Mouse (Mus musculus) ES-E14 (cell line): Measurements from ENCODE around the gene Dmrta2. TPM values are rescaled to one million over a fixed set of nuclear protein-coding genes. Genes with fewer than 3 reads are reported as not detected.

Source experiments
- DNase-seq: peaks from one replicate; pipeline ENCODE4 v3.0.0-alpha.2; 2013; ENCODE audit warnings: low read depth, low spot score
- H3K27ac ChIP-seq: 2 replicates; pipeline ENCODE4 v1.5.1; 2012; ENCODE audit warnings: low read depth, mild to moderate bottlenecking, low read length, moderate library complexity, mixed read lengths; ENCODE audit not compliant: poor library complexity, insufficient read depth, severe bottlenecking
- H3K36me3 ChIP-seq: 2 replicates; pipeline ENCODE4 v1.6.1; 2012; ENCODE audit warnings: mild to moderate bottlenecking, low read length, moderate library complexity, mixed read lengths; ENCODE audit not compliant: control insufficient read depth, poor library complexity, insufficient read depth, severe bottlenecking
- H3K4me1 ChIP-seq, 2 experiments: fragments of 150-350 bp in 1 of 2; sonication (generic) in 1 of 2; 2 replicates each; pipeline ENCODE4 v1.6.1; 2012; ENCODE audit warnings: low read length in 2 of 2, mild to moderate bottlenecking in 1 of 2, mixed read lengths in 1 of 2; ENCODE audit not compliant: control insufficient read depth in 2 of 2, insufficient read depth in 2 of 2, poor library complexity in 1 of 2
- H3K4me3 ChIP-seq, 2 experiments: fragments of 150-350 bp in 1 of 2; sonication (generic) in 1 of 2; 2 replicates each; pipeline ENCODE4 v1.5.1; 2012; ENCODE audit warnings: low read length in 2 of 2, low read depth in 1 of 2, mild to moderate bottlenecking in 1 of 2, mixed read lengths in 1 of 2; ENCODE audit not compliant: insufficient read depth in 1 of 2, poor library complexity in 1 of 2, severe bottlenecking in 1 of 2
- H3K9ac ChIP-seq: 2 replicates; pipeline ENCODE4 v1.6.1; 2012; ENCODE audit warnings: low read depth, mild to moderate bottlenecking, low read length, mixed read lengths; ENCODE audit not compliant: poor library complexity, insufficient read depth, severe bottlenecking
- H3K9me3 ChIP-seq: fragments of 150-350 bp; sonication (generic); 2 replicates; pipeline ENCODE4 v1.6.1; 2012; ENCODE audit warnings: low read depth, mild to moderate bottlenecking, low read length; ENCODE audit not compliant: control insufficient read depth, insufficient read depth
- CHD2 ChIP-seq: IDR thresholded peaks from 2 replicates; pipeline ENCODE4 v1.6.1; 2014; ENCODE audit warnings: mild to moderate bottlenecking, low read depth, low read length, inconsistent platforms
- HCFC1 ChIP-seq: IDR thresholded peaks from 2 replicates; pipeline ENCODE4 v1.6.1; 2012; ENCODE audit warnings: low read length, inconsistent platforms, borderline replicate concordance; ENCODE audit not compliant: insufficient read depth
- MAFK ChIP-seq: IDR thresholded peaks from 2 replicates; pipeline ENCODE4 v1.6.1; 2014; ENCODE audit warnings: mild to moderate bottlenecking, low read depth, low read length, inconsistent platforms; ENCODE audit not compliant: insufficient read depth
- ZC3H11A ChIP-seq: IDR thresholded peaks from 2 replicates; pipeline ENCODE4 v1.6.1; 2012; ENCODE audit warnings: low read depth, mild to moderate bottlenecking, inconsistent platforms, low read length, borderline replicate concordance
- ZNF384 ChIP-seq: IDR thresholded peaks from 2 replicates; pipeline ENCODE4 v1.6.1; 2012; ENCODE audit warnings: low read depth, low read length, inconsistent platforms
- in situ Hi-C, 2 experiments: fragments of 600-800 bp; cut with MboI; formaldehyde crosslinking; loops; one replicate each; pipeline ENCODE4 v1.15.1; 2025; ENCODE audit warnings: low sequenced_read_pairs in 2 of 2, inconsistent platforms in 1 of 2; ENCODE audit not compliant: unreplicated experiment in 2 of 2
- total RNA-seq: library from RNA; depleted of rRNA; stranded (reverse); fragments of 300-350 nt; gene quantifications from 2 replicates; pipeline ENCODE4 v1.2.3, GENCODE M21; 2012

Gene Dmrta2
- total RNA-seq, 1 experiment: 1.2 TPM

DNA sequence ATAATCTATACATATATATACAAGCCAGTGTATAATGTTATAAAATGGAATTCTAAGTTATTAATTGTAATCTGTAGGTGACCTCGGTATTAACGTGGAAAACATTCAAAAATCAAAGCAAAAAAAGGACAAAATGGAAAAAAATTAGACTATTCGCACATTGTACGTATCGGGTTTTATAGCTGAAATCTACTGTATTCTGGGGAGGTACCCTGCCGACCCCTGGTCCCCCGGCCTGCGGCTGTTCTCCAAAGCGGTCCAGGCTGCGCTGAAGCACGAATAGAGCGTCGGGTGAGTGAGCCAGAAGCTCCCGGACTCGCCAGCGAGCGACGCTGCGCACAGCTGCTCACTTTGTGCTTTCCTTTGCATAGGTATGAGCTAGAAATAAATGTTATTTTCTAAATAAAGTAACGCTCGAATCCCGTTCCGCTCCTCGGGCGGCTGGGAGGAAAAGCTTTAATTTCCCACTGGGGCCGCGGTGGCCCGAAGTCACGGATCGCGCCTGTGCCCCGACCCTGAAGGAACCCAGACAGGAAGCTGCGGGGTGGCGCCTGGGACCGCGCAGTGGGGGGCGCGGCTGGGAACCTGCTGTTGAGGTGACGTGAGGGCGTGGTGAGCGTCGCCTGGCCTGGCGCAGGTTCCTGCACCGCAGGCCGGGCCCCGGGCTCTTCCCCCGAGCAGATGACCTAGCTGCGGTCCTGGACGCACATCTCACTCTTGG is 5.6 kb downstream of the Dmrta2 start:
- DNase-seq: no peak
- H3K36me3 ChIP-seq: no peaks in the 10 kb centered on the region
- TF ChIP-seq MAFK (no peak), HCFC1 (no peak), ZC3H11A (no peak), CHD2 (no peak), ZNF384 (no peak)
- H3K4me3 ChIP-seq: peak overlapping the region; percentile 4 to 39; a peak in 2 of 4 replicates
- in situ Hi-C loops: loop anchor here in 1 of 2 experiments (5.0 kb wide), 1 partner anchor 326 kb away; no protein-coding TSS in a partner anchor
- H3K4me1 ChIP-seq: peaks cover under 1 to 11% of the 10 kb centered on the region in 2 experiments; a peak in 2 of 4 replicates
- no peak overlapping the region for H3K9ac ChIP-seq
- no peak overlapping the region for H3K27ac ChIP-seq
- no peaks in the 10 kb centered on the region for H3K9me3 ChIP-seq

DNA sequence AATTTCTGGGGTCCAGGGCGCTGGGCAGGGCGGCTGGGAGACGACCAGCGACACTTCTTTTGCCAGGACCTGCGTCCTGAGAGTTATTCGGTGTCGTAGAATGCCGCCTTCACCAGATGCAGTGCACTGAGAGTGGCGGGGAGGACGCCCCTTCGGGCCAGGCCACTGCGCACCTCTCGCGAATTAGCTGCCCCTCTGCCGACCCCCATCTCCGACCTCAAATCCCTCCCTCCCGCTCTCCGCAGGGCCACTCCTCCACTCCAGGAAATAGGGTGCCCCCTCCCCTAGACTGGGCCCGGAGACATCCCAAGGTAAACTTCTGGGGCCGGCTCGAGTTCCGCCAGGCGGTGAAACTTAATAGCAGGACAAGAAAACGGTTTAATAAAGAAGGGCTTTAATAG is 6.2 kb downstream of the Dmrta2 start:
- Histone ChIP-seq H3K36me3 (no peaks in the 10 kb centered on the region), H3K9ac (no peak overlapping the region), H3K27ac (no peak overlapping the region), H3K4me1 (peaks cover 3 to 11% of the 10 kb centered on the region in 2 experiments; a peak in 2 of 4 replicates), H3K4me3 (peak overlapping the region; percentile 4 to 39; a peak in 2 of 4 replicates), H3K9me3 (no peaks in the 10 kb centered on the region)
- TF ChIP-seq ZC3H11A: no peak
- no peak for TF ChIP-seq MAFK
- TF ChIP-seq HCFC1: no peak
- TF ChIP-seq CHD2: no peak
- no peak for TF ChIP-seq ZNF384
- no peak for DNase-seq
- in situ Hi-C loops: loop anchor here in 1 of 2 experiments (5.0 kb wide), 1 partner anchor 327 kb away; no protein-coding TSS in a partner anchor

DNA sequence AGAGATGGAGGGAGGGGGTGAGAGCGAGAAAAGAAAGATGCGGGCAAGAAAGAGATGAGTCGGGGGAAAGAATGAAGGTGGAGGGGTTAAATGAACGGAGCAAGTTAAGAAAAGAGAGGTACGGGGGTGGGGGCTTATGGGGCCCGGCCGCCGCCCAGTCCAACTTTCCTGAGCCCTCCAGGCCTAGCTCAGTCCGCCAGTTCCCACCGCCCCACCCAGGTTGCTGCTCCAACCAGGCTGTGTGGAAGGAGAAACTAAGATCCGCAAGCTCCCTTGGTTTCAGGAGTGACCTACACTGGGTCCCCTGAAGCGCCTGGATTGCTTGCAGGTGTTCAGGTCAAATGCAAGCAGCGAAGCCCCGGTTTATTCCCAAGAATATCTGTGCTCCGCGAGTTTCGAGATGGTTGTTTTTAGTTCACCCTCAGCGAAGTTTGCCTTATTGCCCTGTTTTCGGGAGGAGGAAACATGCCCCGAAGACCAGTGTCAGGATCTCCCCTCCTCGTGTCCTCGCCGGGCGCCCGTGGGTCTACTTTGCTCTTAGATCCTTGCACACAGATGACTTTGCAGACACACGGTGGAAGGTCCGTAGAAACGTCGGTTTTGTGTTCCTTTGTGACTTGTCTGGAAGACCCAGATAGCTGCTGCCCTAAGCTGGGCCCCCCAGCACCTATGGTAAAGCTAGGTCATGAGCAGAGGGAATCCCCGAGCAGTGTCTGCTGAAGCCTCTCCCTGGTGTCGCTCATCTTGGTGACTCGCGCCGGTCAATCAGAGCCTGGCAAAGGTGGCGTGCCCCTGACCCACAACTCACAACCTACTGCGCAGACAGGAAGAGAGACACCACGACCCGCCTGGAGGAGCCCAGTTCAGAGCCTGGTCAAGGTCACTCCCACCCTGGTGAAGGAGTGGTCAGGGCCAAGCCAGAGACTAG is 6.9 kb downstream of the Dmrta2 start:
- Histone ChIP-seq H3K9me3 (no peaks in the 10 kb centered on the region), H3K36me3 (no peaks in the 10 kb centered on the region), H3K27ac (no peak overlapping the region), H3K4me3 (no peak overlapping the region), H3K9ac (no peak overlapping the region), H3K4me1 (peaks cover 3 to 9% of the 10 kb centered on the region in 2 experiments; a peak in 2 of 4 replicates)
- in situ Hi-C loops: loop anchor here in 1 of 2 experiments (5.0 kb wide), 1 partner anchor 327 kb away; no protein-coding TSS in a partner anchor
- DNase-seq: no peak
- TF ChIP-seq CHD2 (no peak), ZC3H11A (no peak), MAFK (no peak), HCFC1 (no peak), ZNF384 (no peak)

DNA sequence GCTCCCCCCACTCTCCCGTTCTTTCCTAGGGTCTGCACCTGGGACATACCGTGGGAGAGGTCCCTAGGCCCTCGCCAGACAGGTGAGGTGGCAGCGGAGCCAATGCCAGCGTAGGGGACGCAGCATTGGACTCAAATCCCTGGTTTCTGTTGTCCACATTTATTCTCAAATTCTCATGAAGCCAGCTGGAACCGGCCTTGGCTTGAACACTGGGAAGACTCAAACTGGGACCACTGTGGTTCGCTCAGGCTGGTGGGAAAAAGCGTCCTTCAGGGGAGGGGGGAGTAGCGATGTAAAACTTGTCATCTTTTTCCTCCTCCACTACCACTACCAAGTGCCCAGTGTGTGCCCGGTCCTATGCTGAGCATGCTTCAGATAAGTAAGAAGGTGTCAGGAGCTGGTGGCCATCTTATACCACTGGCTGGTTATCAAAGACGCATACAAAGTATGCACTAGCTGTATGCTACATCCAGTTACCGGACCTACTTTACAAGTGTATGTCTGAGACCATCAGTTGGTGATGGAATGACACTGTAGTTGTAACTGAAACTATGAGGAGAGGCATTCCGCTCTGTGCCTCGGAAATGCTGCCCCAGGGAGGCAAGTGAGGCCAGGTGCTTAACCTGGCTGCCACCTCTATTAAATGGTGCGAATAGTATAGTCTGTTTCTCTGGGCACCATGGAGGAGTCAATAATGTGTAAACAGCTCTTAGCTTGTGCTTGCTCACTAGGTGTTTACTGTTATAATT is 7.7 kb downstream of the Dmrta2 start:
- Histone ChIP-seq H3K4me3 (no peak overlapping the region), H3K36me3 (no peaks in the 10 kb centered on the region), H3K27ac (no peak overlapping the region), H3K9me3 (no peaks in the 10 kb centered on the region), H3K9ac (no peak overlapping the region), H3K4me1 (peaks cover 3 to 6% of the 10 kb centered on the region in 2 experiments; a peak in 2 of 4 replicates)
- TF ChIP-seq CHD2 (no peak), ZNF384 (no peak), MAFK (no peak), ZC3H11A (no peak), HCFC1 (no peak)
- DNase-seq: no peak
- in situ Hi-C loops: no loop called here
